Mouse (Mus musculus): ENCODE results near the gene Mtfp1.

Mtfp1 gene

DNA sequence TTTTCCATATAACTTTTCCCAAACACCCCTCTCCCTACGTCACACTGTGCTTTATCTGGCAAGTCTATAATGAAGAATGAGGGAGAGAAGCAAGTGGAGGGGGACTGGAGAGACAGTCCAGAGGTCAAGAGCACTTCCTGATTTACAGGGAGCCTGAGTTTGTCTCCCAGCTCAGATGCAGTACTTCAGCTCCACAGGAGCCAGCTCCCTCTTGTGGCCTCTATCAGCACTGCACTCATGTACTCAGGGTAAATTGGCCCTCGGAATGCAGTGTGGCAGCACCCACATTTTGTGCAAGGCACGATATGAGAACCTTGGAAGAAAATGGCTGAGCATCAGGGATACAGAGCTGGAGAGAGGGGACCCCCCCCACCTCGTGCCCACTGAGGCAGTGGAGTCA lies 15.0 kb downstream of the Mtfp1 start:
- DNase-seq (ENCODE audit: low spot score) = no peak

DNA sequence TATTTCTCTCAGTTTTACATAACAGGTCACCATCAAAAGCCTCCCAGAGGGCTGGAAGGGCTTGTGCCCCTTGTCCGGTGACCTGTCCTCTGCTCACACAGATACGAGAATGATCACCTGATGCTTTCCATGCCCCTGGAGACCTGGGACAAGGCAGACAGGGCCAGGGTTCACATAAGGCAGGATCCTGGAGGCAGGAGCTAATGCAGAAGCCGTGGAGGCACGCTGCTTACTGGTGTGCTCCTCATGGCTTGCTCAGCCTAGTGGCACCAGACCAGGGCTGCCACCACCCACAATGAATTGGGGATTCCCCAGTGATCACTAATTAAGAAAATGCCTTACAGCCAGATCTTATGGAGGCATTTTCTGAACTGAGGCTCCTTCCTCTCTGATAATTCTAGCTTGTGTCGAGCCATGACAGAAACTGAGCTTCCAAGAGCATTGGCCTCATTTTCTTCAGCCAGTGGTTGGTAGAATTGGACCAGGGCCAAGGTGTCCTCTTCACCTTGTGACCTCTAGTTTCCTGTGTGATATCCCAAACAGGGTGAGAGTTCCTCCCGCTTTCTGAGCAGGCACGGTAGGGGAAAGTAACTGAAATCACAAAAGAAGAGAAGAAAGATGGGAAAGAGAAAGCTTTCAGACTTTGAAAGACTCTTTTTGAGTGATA lies 16.8 kb downstream of the Mtfp1 start:
- DNase-seq (ENCODE audit: low spot score) = no peak

DNA sequence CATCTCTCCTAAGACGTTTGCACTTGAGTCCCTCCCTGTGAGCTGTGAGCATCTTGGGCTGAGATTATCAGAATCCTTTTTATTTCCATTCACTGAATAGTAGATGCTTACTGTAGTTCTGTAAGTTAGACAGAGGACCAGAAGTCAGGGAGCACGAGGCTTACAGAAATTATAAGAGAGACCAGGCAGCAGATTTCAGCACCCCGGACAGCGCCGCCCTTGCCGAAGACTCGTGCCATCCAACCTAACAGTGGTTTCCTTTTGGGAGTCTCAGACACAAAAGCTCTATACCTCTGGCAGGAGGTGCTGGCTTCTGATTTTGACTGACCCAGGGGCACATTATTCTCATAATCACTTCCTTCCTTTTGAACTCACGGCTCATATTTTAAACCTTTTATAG lies 18.6 kb downstream of the Mtfp1 start:
- no peak for DNase-seq (ENCODE audit: low spot score)

DNA sequence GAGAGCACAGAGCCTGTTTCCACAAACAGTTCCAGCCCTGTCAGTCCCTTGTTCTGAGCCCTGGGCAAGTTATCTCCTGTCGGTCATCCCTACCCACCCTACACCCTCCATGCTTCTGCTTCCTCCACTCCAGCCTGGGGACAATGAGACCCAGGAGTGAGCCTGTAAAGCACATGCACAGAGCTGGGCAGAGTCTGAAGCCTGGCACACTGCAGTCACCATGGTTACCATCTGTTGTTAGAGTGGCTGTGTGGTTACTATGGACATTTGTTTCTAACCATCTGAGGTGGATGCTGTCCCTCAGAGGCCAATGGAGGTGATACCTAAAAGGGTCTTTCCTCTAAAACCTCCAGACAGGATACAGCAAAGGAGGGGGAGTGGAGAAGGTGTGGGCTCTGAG lies 25.6 kb downstream of the Mtfp1 start:
- no peak for DNase-seq (ENCODE audit: low spot score)

DNA sequence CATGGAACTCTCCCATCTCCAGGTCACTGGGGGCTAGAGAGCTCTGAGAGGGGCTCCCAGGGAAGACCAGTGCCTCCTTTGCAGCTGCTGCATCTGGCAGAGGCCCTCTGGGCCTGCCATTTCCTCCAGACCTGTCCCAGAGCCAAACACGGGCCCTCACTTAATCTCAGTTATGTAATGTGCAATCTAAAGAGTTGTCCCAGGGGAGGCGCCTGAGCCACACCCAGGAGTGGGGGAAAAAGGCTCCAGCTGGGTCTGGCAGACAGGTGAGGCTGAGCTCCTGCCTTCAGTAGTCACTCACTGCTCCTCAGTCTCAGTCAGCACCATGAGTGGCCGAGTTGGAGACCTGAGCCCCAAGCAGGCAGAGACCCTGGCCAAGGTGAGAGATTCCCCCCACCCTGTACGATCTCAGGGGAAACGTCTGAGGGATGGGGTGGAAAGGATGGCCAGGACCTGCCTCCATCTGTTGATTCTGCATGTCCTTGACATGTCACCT lies 30.6 kb downstream of the Mtfp1 start, which contains the start of gene Sec14l3:
Sec14l3 (plus strand) TSS at position 215 of the 496 bp plus-strand sequence.
- no peak for DNase-seq (ENCODE audit: low spot score)

DNA sequence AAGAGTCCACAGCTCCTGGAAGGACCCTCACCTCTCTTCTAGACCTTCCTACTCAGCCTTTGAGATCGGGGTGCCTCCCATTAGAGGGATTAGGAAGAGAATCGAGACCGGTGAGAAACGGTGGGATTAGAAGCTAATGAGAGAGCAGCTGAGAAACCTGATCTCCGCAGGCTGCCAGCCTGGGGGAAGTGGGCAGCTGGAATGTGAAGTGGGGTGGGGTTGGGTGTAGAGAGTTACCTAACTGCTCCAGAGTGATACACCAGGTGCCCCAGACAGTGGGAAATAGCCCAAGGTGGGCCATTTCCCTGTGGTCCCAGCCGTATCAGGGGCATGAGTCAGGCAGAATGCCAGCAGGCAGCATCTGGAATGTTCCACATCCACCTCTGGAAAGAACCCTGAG lies 32.3 kb downstream of the Mtfp1 start:
- DNase-seq (ENCODE audit: low spot score) = no peak

GRCm38 (mm10) chr11:4062523-4062922 lies 32.7 kb downstream of the Mtfp1 start:
- no peak for DNase-seq (ENCODE audit: low spot score)

GRCm38 (mm10) chr11:4060866-4061575 lies 34.2 kb downstream of the Mtfp1 start:
- no peak for DNase-seq (ENCODE audit: low spot score)

DNA sequence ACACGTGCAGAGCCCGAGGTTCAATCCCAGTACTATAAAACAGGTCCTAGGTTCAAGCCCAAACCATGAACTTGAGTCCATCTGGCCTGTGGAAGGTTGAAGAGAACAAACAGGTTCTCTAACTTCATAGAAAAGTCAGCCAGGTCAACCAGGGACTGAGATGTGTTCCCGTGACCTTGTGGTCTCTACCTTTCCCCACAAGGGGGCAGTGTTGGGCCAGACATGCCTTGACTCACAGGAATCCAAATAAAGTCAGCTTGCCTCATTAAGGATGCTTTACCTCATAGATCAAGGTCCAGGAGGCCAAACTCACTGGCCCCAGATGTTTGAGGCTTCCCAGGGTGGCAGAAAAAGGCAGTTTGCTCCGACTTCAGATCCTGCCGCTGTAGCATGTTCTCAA lies 41.7 kb downstream of the Mtfp1 start:
- no peak for DNase-seq (ENCODE audit: low spot score)

GRCm38 (mm10) chr11:4048438-4048837 lies 46.8 kb downstream of the Mtfp1 start:
- no peak for DNase-seq (ENCODE audit: low spot score)

- no peak for DNase-seq (ENCODE audit: low spot score)
These were observed 47.5 kb downstream of the Mtfp1 start for GRCm38 (mm10) chr11:4047766-4048165.

GRCm38 (mm10) chr11:4046526-4046925 lies 48.7 kb downstream of the Mtfp1 start:
- no peak for DNase-seq (ENCODE audit: low spot score)

GRCm38 (mm10) chr11:4043081-4043480 lies 52.2 kb downstream of the Mtfp1 start:
- DNase-seq (ENCODE audit: low spot score) = no peak

Measured in ovary, adult 18-20 months (tissue).